In the genomic region with DNA sequence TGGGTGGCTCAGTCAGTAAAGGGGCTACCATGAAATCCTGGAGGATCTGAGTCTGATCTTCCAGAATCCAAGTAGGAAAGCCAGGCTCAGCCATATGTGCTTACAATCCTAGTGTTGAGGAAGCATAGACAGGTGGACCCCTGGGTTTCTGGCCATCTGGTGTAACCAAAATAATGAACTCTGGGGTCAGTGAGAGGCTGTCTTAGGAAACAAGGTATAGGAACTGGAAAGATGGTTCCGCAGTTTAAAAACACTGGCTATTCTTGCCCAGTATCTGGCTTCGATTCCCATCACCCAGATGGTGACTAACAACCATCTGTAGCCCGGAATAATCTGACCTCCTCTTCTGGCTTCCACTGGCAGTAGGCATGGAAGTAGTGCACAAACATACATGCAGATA, we compare ENCODE assay signal across 16 mouse cellular contexts.
DNase-seq lines count a peak whose midpoint lies in the region; ATAC-seq and TF ChIP-seq lines count a peak whose summit lies in the region.
"Had no signal": no experiment of that assay in that cellular context is flagged by ENCODE, and none has a peak within 500 bp of the region (broad histone marks: within the 10 kb centered on the region; RNA-seq: fewer than 3 reads in every experiment).

No protein-coding gene starts in this region.

- 94% methylated on average over 3 of the region's 3 CpGs for WGBS in midbrain, embryonic 14.5 days
- WGBS in intestine, embryonic 15.5 days: 90% methylated on average over 3 of the region's 3 CpGs
- WGBS in lung, postnatal 0 days: 88% methylated on average over 3 of the region's 3 CpGs

- H3K4me2 ChIP-seq in midbrain, embryonic 14.5 days (ENCODE audit: low read length): no peak overlapping the region
- H3K4me2 ChIP-seq in intestine, embryonic 15.5 days (replicated peaks): no peak overlapping the region
- no peak overlapping the region for H3K4me2 ChIP-seq in lung, postnatal 0 days (replicated peaks; ENCODE audit: low read depth, low read length)
- H3K4me2 ChIP-seq: embryonic facial prominence, embryonic 13.5 days; forebrain, embryonic 12.5 days; heart, embryonic 13.5 days; hindbrain, embryonic 15.5 days had no signal

- no peak overlapping the region for H3K27ac ChIP-seq in midbrain, embryonic 14.5 days (replicated peaks; ENCODE audit: low read depth, low read length)
- H3K27ac ChIP-seq in intestine, embryonic 15.5 days: no peak overlapping the region
- no peak overlapping the region for H3K27ac ChIP-seq in lung, postnatal 0 days (ENCODE audit: low read length)
- H3K27ac ChIP-seq: embryonic facial prominence, embryonic 13.5 days; forebrain, embryonic 12.5 days; heart, embryonic 13.5 days; hindbrain, embryonic 15.5 days had no signal

- H3K27me3 ChIP-seq in midbrain, embryonic 14.5 days (ENCODE audit: control insufficient read depth, insufficient read depth, low read length): no peaks in the 10 kb centered on the region
- no peaks in the 10 kb centered on the region for H3K27me3 ChIP-seq in intestine, embryonic 15.5 days (replicated peaks)
- H3K27me3 ChIP-seq in lung, postnatal 0 days (replicated peaks; ENCODE audit: insufficient read depth, low read length): no peaks in the 10 kb centered on the region
- H3K27me3 ChIP-seq: forebrain, embryonic 12.5 days; heart, embryonic 13.5 days; hindbrain, embryonic 15.5 days had no signal

- no peak overlapping the region for H3K9ac ChIP-seq in midbrain, embryonic 14.5 days (replicated peaks; ENCODE audit: low read length)
- H3K9ac ChIP-seq in intestine, embryonic 15.5 days: no peak overlapping the region
- H3K9ac ChIP-seq in lung, postnatal 0 days (replicated peaks; ENCODE audit: low read depth): no peak overlapping the region
- H3K9ac ChIP-seq: embryonic facial prominence, embryonic 13.5 days; forebrain, embryonic 12.5 days; heart, embryonic 13.5 days; hindbrain, embryonic 15.5 days had no signal

- DNase-seq in cerebellum, adult 11-12 months: peak; percentile 32
- DNase-seq in cerebellum, adult 8-10 months: peak; percentile 18
- peak; percentile 5 to 50 for DNase-seq in cerebellum, postnatal 14 days
- no peak for DNase-seq in midbrain, embryonic 14.5 days
- no peak for DNase-seq in lung, postnatal 0 days (ENCODE audit: low spot score)
- DNase-seq: adrenal gland, postnatal 10 days; gastrocnemius, postnatal 14 days; heart, postnatal 36 days; kidney, adult 8-10 months had no signal

- H3K4me1 ChIP-seq in midbrain, embryonic 14.5 days (ENCODE audit: control insufficient read depth, insufficient read depth, low read length): no peaks in the 10 kb centered on the region
- H3K4me1 ChIP-seq in intestine, embryonic 15.5 days (replicated peaks): no peaks in the 10 kb centered on the region
- H3K4me1 ChIP-seq in lung, postnatal 0 days (ENCODE audit: insufficient read depth, low read depth, low read length): no peaks in the 10 kb centered on the region
- H3K4me1 ChIP-seq: embryonic facial prominence, embryonic 13.5 days; hindbrain, embryonic 15.5 days had no signal

- TF ChIP-seq EP300 in lung, postnatal 0 days (IDR thresholded peaks at IDR 0.05): no peak

- no peak overlapping the region for H3K4me3 ChIP-seq in midbrain, embryonic 14.5 days (replicated peaks; ENCODE audit: low read depth, low read length)
- no peak overlapping the region for H3K4me3 ChIP-seq in intestine, embryonic 15.5 days (replicated peaks)
- H3K4me3 ChIP-seq in lung, postnatal 0 days (ENCODE audit: low read depth, low read length): no peak overlapping the region
- H3K4me3 ChIP-seq: embryonic facial prominence, embryonic 13.5 days; forebrain, embryonic 12.5 days; heart, embryonic 13.5 days; hindbrain, embryonic 15.5 days had no signal

- no peaks in the 10 kb centered on the region for H3K36me3 ChIP-seq in midbrain, embryonic 14.5 days (ENCODE audit: control insufficient read depth, insufficient read depth, low read length)
- H3K36me3 ChIP-seq in intestine, embryonic 15.5 days: no peaks in the 10 kb centered on the region
- no peaks in the 10 kb centered on the region for H3K36me3 ChIP-seq in lung, postnatal 0 days (ENCODE audit: insufficient read depth, low read length)
- H3K36me3 ChIP-seq: embryonic facial prominence, embryonic 13.5 days; forebrain, embryonic 12.5 days; heart, embryonic 13.5 days; hindbrain, embryonic 15.5 days had no signal

- ATAC-seq in midbrain, embryonic 14.5 days (ENCODE audit: low FRiP score, low TSS enrichment): no peak
- no peak for ATAC-seq in intestine, embryonic 15.5 days
- no peak for ATAC-seq in lung, postnatal 0 days
- ATAC-seq: forebrain, embryonic 16.5 days; intestine, postnatal 0 days had no signal

- H3K9me3 ChIP-seq in midbrain, embryonic 14.5 days (ENCODE audit: control insufficient read depth, low read length): no peaks in the 10 kb centered on the region
- H3K9me3 ChIP-seq in intestine, embryonic 15.5 days: no peaks in the 10 kb centered on the region
- H3K9me3 ChIP-seq in lung, postnatal 0 days (ENCODE audit: low read length): no peaks in the 10 kb centered on the region
- H3K9me3 ChIP-seq: hindbrain, embryonic 15.5 days had no signal

- no peak for TF ChIP-seq CTCF in lung, postnatal 0 days (IDR thresholded peaks at IDR 0.05)

Comparison
In these comparisons a context has a peak if more than half of its experiments do, and no peak if none do; other contexts are left out.
1. DNase-seq: peak in cerebellum, adult 11-12 months (single experiment), cerebellum, adult 8-10 months (single experiment) and cerebellum, postnatal 14 days (2 of 2); none in midbrain, embryonic 14.5 days (single experiment) and lung, postnatal 0 days (single experiment).